Mouse (Mus musculus): ENCODE measurements around the gene Ifrd2. TPM values are rescaled to one million over a fixed set of nuclear protein-coding genes. Genes with fewer than 3 reads are reported as not detected.

Gene Ifrd2
- polyA plus RNA-seq, 1 experiment from 2014 or later = 55.8 TPM

- Histone ChIP-seq H3K36me3 (no peaks in the 10 kb centered on the region), H3K9ac (no peak overlapping the region), H3K9me3 (replicated peaks) (no peaks in the 10 kb centered on the region), H3K4me2 (no peak overlapping the region), H3K4me1 (peaks cover 42% of the 10 kb centered on the region), H3K27ac (no peak overlapping the region), H3K4me3 (replicated peaks) (no peak overlapping the region), H3K27me3 (no peaks in the 10 kb centered on the region)
- WGBS = 34% methylated on average over 7 of the region's 7 CpGs
- no peak for ATAC-seq (replicated peaks; ENCODE audit: low FRiP score)
Observed at GRCm38 (mm10) chr9:107637070-107637469, 49.6 kb downstream of the Ifrd2 start.

DNA sequence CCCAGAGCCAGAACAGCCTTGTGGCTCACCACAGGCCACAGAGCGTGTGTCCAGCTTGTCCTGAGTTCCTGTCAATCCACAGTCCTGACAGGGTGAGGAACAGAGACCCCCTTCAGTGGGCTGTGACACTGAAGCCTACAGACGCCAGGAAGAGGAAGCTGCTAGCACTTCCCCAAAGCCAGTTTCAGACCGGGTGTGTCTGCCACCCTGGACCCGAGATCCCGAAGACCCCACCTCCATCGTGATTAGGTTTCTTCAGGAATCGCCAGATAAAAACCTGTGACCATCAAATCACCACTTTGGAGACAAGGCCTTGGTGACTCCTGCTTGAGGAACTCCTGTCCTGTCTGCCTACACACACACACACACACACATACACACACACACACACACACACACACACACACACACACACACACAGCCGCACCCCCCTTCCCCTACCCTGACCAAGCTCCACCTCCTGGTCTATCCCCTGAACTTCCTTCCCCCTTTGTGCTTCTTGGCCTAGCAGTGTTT lies 52.9 kb downstream of the Ifrd2 start:
- 43% methylated on average over 8 of the region's 8 CpGs for WGBS
- no peak for ATAC-seq (replicated peaks; ENCODE audit: low FRiP score)
- 0 out of 2 replicates have a peak overlapping the region, but pooled peaks have one; percentile 7 for H3K27ac ChIP-seq

GRCm38 (mm10) chr9:107641666-107642065 lies 54.2 kb downstream of the Ifrd2 start:
- H3K4me3 ChIP-seq (replicated peaks) = no peak overlapping the region
- no peaks in the 10 kb centered on the region for H3K36me3 ChIP-seq
- no peak for ATAC-seq (replicated peaks; ENCODE audit: low FRiP score)
- H3K4me1 ChIP-seq = peaks cover 31% of the 10 kb centered on the region
- no peak overlapping the region for H3K4me2 ChIP-seq
- no peaks in the 10 kb centered on the region for H3K27me3 ChIP-seq
- 37% methylated on average over 8 of the region's 8 CpGs for WGBS
- H3K27ac ChIP-seq = no peak overlapping the region
- H3K9me3 ChIP-seq (replicated peaks) = no peaks in the 10 kb centered on the region
- no peak overlapping the region for H3K9ac ChIP-seq

More for the DNA sequence above, 52.9 kb downstream of the Ifrd2 start:
- no peaks in the 10 kb centered on the region for H3K27me3 ChIP-seq
- H3K36me3 ChIP-seq = no peaks in the 10 kb centered on the region
- no peak overlapping the region for H3K9ac ChIP-seq
- H3K9me3 ChIP-seq (replicated peaks) = no peaks in the 10 kb centered on the region
- H3K4me3 ChIP-seq (replicated peaks) = no peak overlapping the region
- no peak overlapping the region for H3K4me2 ChIP-seq
- peaks cover 37% of the 10 kb centered on the region for H3K4me1 ChIP-seq

Other genes with a start within 250 kb of the Ifrd2 start
- gene Hemk1, start 249.3 kb upstream of the Ifrd2 start, polyA plus RNA-seq (2015; fragmentation: Nextera tagmentation; extraction: Ambion mirVana) = 10.9 and 11.8 TPM in 2 replicates
- 0.81 and 0.90 TPM in 2 replicates for gene 6430571L13Rik, start 247.0 kb upstream of the Ifrd2 start, polyA plus RNA-seq (2015; fragmentation: Nextera tagmentation; extraction: Ambion mirVana)
- gene Cacna2d2, start 188.0 kb upstream of the Ifrd2 start, polyA plus RNA-seq (2015; fragmentation: Nextera tagmentation; extraction: Ambion mirVana) = 0.84 and 0.93 TPM in 2 replicates
- 45.0 and 49.4 TPM in 2 replicates for gene Tmem115, start 53.7 kb upstream of the Ifrd2 start, polyA plus RNA-seq (2015; fragmentation: Nextera tagmentation; extraction: Ambion mirVana)
- 31.5 and 33.9 TPM in 2 replicates for gene Cyb561d2, start 45.4 kb upstream of the Ifrd2 start, polyA plus RNA-seq (2015; fragmentation: Nextera tagmentation; extraction: Ambion mirVana)
- 44.4 and 46.8 TPM in 2 replicates for gene Nprl2, start 45.4 kb upstream of the Ifrd2 start, polyA plus RNA-seq (2015; fragmentation: Nextera tagmentation; extraction: Ambion mirVana)
- 1.2 and 2.9 TPM in 2 replicates for gene Zmynd10, start 40.3 kb upstream of the Ifrd2 start, polyA plus RNA-seq (2015; fragmentation: Nextera tagmentation; extraction: Ambion mirVana)
- 61.7 and 63.4 TPM in 2 replicates for gene Rassf1, start 36.1 kb upstream of the Ifrd2 start, polyA plus RNA-seq (2015; fragmentation: Nextera tagmentation; extraction: Ambion mirVana)
- 46.5 and 46.8 TPM in 2 replicates for gene Tusc2, start 24.4 kb upstream of the Ifrd2 start, polyA plus RNA-seq (2015; fragmentation: Nextera tagmentation; extraction: Ambion mirVana)
- gene Hyal2, start 19.7 kb upstream of the Ifrd2 start, polyA plus RNA-seq (2015; fragmentation: Nextera tagmentation; extraction: Ambion mirVana) = 111 and 117 TPM in 2 replicates
- 8.6 and 10.5 TPM in 2 replicates for gene Hyal1, start 10.7 kb upstream of the Ifrd2 start, polyA plus RNA-seq (2015; fragmentation: Nextera tagmentation; extraction: Ambion mirVana)
- 16.0 and 19.3 TPM in 2 replicates for gene Naa80, start 8.8 kb upstream of the Ifrd2 start, polyA plus RNA-seq (2015; fragmentation: Nextera tagmentation; extraction: Ambion mirVana)
- gene Hyal3, start 6.8 kb upstream of the Ifrd2 start, polyA plus RNA-seq (2015; fragmentation: Nextera tagmentation; extraction: Ambion mirVana) = 1.3 TPM in 2 replicates
- gene Sema3b, start 21.6 kb downstream of the Ifrd2 start, polyA plus RNA-seq (2015; fragmentation: Nextera tagmentation; extraction: Ambion mirVana) = 21.1 and 22.5 TPM in 2 replicates
- 403 and 424 TPM in 2 replicates for gene Gnai2, start 47.7 kb downstream of the Ifrd2 start, polyA plus RNA-seq (2015; fragmentation: Nextera tagmentation; extraction: Ambion mirVana)
- 7.1 and 8.1 TPM in 2 replicates for gene Slc38a3, start 81.9 kb downstream of the Ifrd2 start, polyA plus RNA-seq (2015; fragmentation: Nextera tagmentation; extraction: Ambion mirVana)
- gene Gnat1, start 92.1 kb downstream of the Ifrd2 start, polyA plus RNA-seq (2015; fragmentation: Nextera tagmentation; extraction: Ambion mirVana) = 3.9 and 4.6 TPM in 2 replicates
- gene Sema3f, start 122.8 kb downstream of the Ifrd2 start, polyA plus RNA-seq (2015; fragmentation: Nextera tagmentation; extraction: Ambion mirVana) = 21.3 and 23.9 TPM in 2 replicates
- gene Rbm5, start 183.4 kb downstream of the Ifrd2 start, polyA plus RNA-seq (2015; fragmentation: Nextera tagmentation; extraction: Ambion mirVana) = 194 and 207 TPM in 2 replicates